Mouse (Mus musculus) lung, postnatal 10 days (tissue): ENCODE data around the gene Ptms.

Experiments used
- DNase-seq: peaks from one replicate; pipeline ENCODE4 v3.0.0; 2021

Gene Ptms

GRCm38 (mm10) chr6:124919695-124920317 lies at the start of gene Ptms:
TSS of gene Ptms (minus strand) at chr6:124920103.
- peak; percentile 97 for DNase-seq

GRCm38 (mm10) chr6:124967766-124968165 lies 47.9 kb upstream of the Ptms start:
- peak; percentile 66 for DNase-seq

GRCm38 (mm10) chr6:124966466-124967118 lies 46.7 kb upstream of the Ptms start:
- DNase-seq: peak; percentile 43

DNA sequence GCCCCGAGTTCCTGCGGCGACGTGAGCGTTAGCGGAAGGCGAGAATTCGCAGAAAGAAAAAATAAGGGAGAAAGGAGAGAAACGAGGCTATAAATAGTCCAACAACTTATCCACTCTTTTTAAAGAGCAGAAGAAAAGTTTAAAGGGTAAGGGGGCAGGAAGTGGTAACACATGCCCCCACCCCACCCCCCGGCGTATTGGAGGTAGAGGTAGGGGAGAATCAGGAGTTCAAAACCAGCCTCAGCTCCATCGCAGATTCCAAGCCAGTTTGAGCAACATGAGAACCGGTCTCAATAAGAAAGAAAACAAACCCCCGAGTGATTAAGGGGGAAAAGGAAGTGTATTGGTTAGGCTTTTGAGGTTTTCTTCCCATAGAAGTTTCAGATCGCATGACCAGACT lies 45.8 kb upstream of the Ptms start:
- no peak for DNase-seq

- peak; percentile 97 for DNase-seq
Measured at GRCm38 (mm10) chr6:124965088-124965719, 45.3 kb upstream of the Ptms start, which contains the start of gene Cops7a. TSS of gene Cops7a (minus strand) at chr6:124965538.

GRCm38 (mm10) chr6:124964638-124965037 lies 44.7 kb upstream of the Ptms start:
- DNase-seq: peak; percentile 14

- DNase-seq: no peak
Measured at GRCm38 (mm10) chr6:124961021-124961420, 41.1 kb upstream of the Ptms start.

- no peak for DNase-seq
Measured at GRCm38 (mm10) chr6:124959960-124960359, 40.1 kb upstream of the Ptms start.

- no peak for DNase-seq
Measured at GRCm38 (mm10) chr6:124958127-124958526, 38.2 kb upstream of the Ptms start.

DNA sequence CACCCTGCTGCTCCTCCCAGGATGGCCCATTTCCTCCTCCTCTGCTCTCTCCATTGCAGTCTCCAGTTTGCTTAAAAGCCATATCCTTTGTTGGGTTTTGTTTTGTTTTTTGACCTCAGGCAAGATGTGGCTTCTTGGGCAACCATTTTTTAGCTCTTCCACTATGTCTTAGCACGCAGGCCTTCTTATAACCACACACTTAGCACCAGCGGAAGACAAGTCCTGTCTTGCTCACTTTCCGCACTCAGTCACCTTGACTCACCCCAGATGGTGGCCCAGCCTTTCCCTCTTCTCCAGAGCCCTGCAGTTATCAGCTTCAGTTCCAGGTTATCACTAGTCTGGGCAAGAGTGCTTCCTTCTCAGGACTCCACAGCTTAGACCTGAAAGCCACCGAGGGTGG lies 35.3 kb upstream of the Ptms start:
- DNase-seq: no peak

GRCm38 (mm10) chr6:124953991-124954715 lies 34.2 kb upstream of the Ptms start:
- no peak for DNase-seq

- no peak for DNase-seq
Measured at GRCm38 (mm10) chr6:124943526-124943925, 23.6 kb upstream of the Ptms start.

GRCm38 (mm10) chr6:124941679-124942078 lies 21.8 kb upstream of the Ptms start:
- no peak for DNase-seq

DNA sequence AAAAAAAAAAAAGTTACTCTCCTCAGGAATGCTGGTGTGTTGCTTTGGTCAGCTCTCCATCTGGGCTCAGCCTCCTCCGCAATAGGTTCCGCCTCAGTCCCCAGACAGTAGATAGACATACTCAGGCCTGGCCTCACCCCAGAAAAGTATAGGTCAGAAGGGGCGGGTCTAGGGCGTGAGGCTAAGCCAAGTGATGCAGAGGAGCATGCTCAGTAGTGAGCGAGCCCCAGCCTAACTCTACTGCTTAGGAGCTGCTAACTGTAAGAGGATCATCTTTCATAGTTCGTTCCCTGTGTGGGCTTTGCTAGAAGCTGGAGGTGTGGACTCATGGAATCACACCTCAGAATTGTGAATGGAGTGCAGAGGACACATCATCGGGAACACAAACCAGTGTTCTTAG lies 18.7 kb upstream of the Ptms start:
- no peak for DNase-seq

DNA sequence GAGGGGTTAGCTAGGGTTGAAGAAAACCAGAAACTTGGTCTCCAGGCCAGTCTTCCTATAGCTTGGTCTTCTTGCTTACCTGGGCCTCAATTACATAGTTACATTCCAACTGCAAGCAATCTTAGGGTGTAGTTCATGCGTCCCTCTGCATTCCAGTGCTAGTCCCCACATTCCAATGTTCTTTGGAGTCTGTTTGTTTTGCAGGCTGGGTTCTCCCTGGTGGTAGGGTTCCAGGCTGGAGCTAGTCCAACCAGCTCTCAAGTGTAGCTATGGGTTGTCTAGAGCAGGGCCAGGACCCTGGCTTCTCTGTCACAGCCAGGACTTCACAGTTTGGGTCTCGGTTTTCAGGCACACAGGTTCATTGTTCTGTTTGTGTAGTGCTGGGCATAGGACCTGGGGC lies 17.6 kb upstream of the Ptms start:
- DNase-seq: peak; percentile 28

- no peak for DNase-seq
Measured at GRCm38 (mm10) chr6:124936681-124937080, 16.8 kb upstream of the Ptms start.

DNA sequence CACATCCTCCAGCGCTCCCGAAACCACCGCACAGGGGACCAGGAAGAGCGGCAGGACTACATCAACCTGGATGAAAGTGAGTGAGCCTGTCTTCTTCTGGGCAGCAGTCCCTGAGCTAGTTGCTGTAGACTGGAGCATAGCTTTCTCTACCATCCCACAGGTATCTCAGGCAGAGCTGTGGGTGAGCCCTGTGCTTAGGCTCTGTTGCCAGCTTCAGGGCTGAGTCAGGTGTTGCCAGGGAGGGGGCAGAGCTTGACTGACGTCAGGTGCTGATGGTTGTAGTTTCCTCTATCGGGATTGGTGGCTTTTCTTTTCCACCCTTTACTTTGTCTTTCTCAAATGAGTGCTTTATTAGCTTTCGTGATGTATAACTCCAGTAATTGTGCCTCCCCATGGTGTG lies 14.8 kb upstream of the Ptms start:
- no peak for DNase-seq

GRCm38 (mm10) chr6:124933127-124933526 lies 13.2 kb upstream of the Ptms start:
- DNase-seq: no peak

- DNase-seq: no peak
Measured at GRCm38 (mm10) chr6:124932314-124932695, 12.4 kb upstream of the Ptms start.

DNA sequence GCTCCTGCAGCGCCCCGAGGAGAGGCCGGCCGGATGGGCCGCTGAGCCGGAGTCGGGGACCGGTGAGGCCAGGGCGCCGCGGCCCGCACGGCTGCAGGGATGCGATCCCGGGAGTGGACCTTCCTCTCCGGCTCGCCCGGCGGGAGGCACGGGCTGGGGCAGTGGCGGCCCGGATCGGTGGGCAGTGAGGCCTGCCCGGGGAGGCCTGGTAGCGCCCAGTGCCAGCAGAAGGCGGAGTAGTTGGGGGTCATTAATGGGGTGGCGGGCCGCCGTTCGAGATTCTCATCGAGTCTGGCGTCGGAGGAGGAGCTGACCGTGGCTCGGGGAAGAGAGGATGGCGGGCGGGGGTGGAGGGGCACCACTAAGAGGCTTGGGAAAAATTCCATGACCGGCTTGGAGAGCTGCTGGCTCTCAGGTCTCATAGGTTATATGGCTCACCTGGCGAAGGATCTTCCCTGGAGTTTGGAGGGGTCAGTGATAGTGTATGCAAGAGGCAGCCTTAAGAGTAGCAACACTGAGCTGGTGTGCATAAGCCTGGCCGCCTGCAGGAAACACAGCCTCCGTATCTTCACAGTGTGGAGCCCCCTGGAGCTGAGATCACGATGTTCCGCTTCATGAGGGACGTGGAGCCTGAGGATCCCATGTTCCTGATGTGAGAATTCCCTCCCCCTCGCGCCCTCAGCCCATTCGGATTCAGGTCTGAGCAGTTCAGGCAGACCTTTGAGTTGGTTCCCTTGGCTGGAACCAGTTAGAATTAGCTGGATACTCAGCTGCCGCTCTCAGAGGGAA lies 11.8 kb upstream of the Ptms start:
- DNase-seq: peak; percentile 81

GRCm38 (mm10) chr6:124930754-124931524 lies 11.0 kb upstream of the Ptms start, which contains the start of gene Mlf2:
TSS of gene Mlf2 (plus strand) at chr6:124931386.
- DNase-seq: peak; percentile 99

DNA sequence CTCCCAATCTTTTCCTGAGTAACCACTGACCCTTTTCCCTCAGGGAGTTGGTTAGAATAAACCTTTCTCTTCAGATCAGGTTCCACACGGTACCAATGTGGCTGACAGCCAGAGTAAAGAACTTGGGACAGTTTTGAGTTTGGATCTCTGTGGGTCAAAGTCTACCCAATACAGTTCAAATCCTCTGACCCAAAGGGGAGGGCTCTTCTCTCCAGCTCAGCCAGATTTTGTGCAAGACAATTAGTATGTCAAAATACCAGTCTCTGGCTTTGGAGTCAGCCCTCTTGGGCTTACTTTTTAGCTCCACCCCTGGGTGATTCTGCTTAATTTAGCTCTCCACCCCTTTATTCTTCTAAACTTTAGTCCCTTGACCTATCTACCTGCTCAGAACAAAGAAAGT lies 10.3 kb upstream of the Ptms start:
- DNase-seq: peak; percentile 59
